Mouse (Mus musculus): ENCODE measurements around the gene Ambra1. TPM values are rescaled to one million over a fixed set of nuclear protein-coding genes. Genes with fewer than 3 reads are reported as not detected.

Ambra1 gene
- total RNA-seq, 1 experiment, result 27.0 TPM

- no peak overlapping the region for H3K27ac ChIP-seq (ENCODE audit: insufficient read depth, low read depth, low read length, poor library complexity, severe bottlenecking)
- no peak overlapping the region for H3K4me3 ChIP-seq (ENCODE audit: insufficient read depth in 1 of 2, low read depth in 1 of 2, low read length in 2 of 2, poor library complexity in 1 of 2, severe bottlenecking in 1 of 2)
- DNase-seq (ENCODE audit: low read depth, low spot score), result no peak
- TF ChIP-seq ZNF384 (IDR thresholded peaks at IDR 0.05; ENCODE audit: low read depth, low read length) (no peak), CHD2 (IDR thresholded peaks at IDR 0.05; ENCODE audit: low read depth, low read length) (no peak), MAFK (IDR thresholded peaks at IDR 0.05; ENCODE audit: insufficient read depth, low read depth, low read length) (no peak), ZC3H11A (IDR thresholded peaks at IDR 0.05; ENCODE audit: borderline replicate concordance, low read depth, low read length) (no peak), HCFC1 (IDR thresholded peaks at IDR 0.05; ENCODE audit: borderline replicate concordance, insufficient read depth, low read length) (no peak)
- no peaks in the 10 kb centered on the region for H3K9me3 ChIP-seq (ENCODE audit: control insufficient read depth, insufficient read depth, low read depth, low read length)
- H3K4me1 ChIP-seq (ENCODE audit: control insufficient read depth in 2 of 2, insufficient read depth in 2 of 2, low read length in 2 of 2, poor library complexity in 1 of 2), result 0 out of 4 replicates have a peak, but pooled peaks cover 2% of the 10 kb centered on the region in 2 experiments
- in situ Hi-C loops (cut with MboI; ENCODE audit: low sequenced_read_pairs in 2 of 2, unreplicated experiment in 2 of 2), result no loop called here
- H3K36me3 ChIP-seq (ENCODE audit: control insufficient read depth, insufficient read depth, low read length, poor library complexity, severe bottlenecking), result peaks cover 1% of the 10 kb centered on the region; the same call in 1 of the 2 replicates
- H3K9ac ChIP-seq (ENCODE audit: insufficient read depth, low read depth, low read length, poor library complexity, severe bottlenecking), result no peak overlapping the region
Observed at GRCm38 (mm10) chr2:91895401-91895800, 165.5 kb downstream of the Ambra1 start.

GRCm38 (mm10) chr2:91897968-91898367 lies 168.0 kb downstream of the Ambra1 start:
- no peak for DNase-seq (ENCODE audit: low read depth, low spot score)
- Histone ChIP-seq H3K9me3 (ENCODE audit: control insufficient read depth, insufficient read depth, low read depth, low read length) (no peaks in the 10 kb centered on the region), H3K9ac (ENCODE audit: insufficient read depth, low read depth, low read length, poor library complexity, severe bottlenecking) (no peak overlapping the region), H3K4me3 (ENCODE audit: insufficient read depth in 1 of 2, low read depth in 1 of 2, low read length in 2 of 2, poor library complexity in 1 of 2, severe bottlenecking in 1 of 2) (no peak overlapping the region), H3K36me3 (ENCODE audit: control insufficient read depth, insufficient read depth, low read length, poor library complexity, severe bottlenecking) (peaks cover 2% of the 10 kb centered on the region; the same call in 1 of the 2 replicates), H3K27ac (ENCODE audit: insufficient read depth, low read depth, low read length, poor library complexity, severe bottlenecking) (no peak overlapping the region), H3K4me1 (ENCODE audit: control insufficient read depth in 2 of 2, insufficient read depth in 2 of 2, low read length in 2 of 2, poor library complexity in 1 of 2) (0 out of 4 replicates have a peak, but pooled peaks cover 2% of the 10 kb centered on the region in 2 experiments)
- no peak for TF ChIP-seq HCFC1 (IDR thresholded peaks at IDR 0.05; ENCODE audit: borderline replicate concordance, insufficient read depth, low read length)
- TF ChIP-seq ZNF384 (IDR thresholded peaks at IDR 0.05; ENCODE audit: low read depth, low read length), result no peak
- no peak for TF ChIP-seq CHD2 (IDR thresholded peaks at IDR 0.05; ENCODE audit: low read depth, low read length)
- TF ChIP-seq MAFK (IDR thresholded peaks at IDR 0.05; ENCODE audit: insufficient read depth, low read depth, low read length), result no peak
- TF ChIP-seq ZC3H11A (IDR thresholded peaks at IDR 0.05; ENCODE audit: borderline replicate concordance, low read depth, low read length), result no peak
- in situ Hi-C loops (cut with MboI; ENCODE audit: low sequenced_read_pairs in 2 of 2, unreplicated experiment in 2 of 2), result no loop called here

GRCm38 (mm10) chr2:91899141-91899540 lies 169.2 kb downstream of the Ambra1 start:
- TF ChIP-seq CHD2 (IDR thresholded peaks at IDR 0.05; ENCODE audit: low read depth, low read length), result no peak
- in situ Hi-C loops (cut with MboI; ENCODE audit: low sequenced_read_pairs in 2 of 2, unreplicated experiment in 2 of 2), result no loop called here
- Histone ChIP-seq H3K9ac (ENCODE audit: insufficient read depth, low read depth, low read length, poor library complexity, severe bottlenecking) (no peak overlapping the region), H3K36me3 (ENCODE audit: control insufficient read depth, insufficient read depth, low read length, poor library complexity, severe bottlenecking) (peaks cover 2% of the 10 kb centered on the region; the same call in 1 of the 2 replicates), H3K4me3 (ENCODE audit: insufficient read depth in 1 of 2, low read depth in 1 of 2, low read length in 2 of 2, poor library complexity in 1 of 2, severe bottlenecking in 1 of 2) (no peak overlapping the region), H3K27ac (ENCODE audit: insufficient read depth, low read depth, low read length, poor library complexity, severe bottlenecking) (no peak overlapping the region), H3K4me1 (ENCODE audit: control insufficient read depth in 2 of 2, insufficient read depth in 2 of 2, low read length in 2 of 2, poor library complexity in 1 of 2) (0 out of 4 replicates have a peak, but pooled peaks cover 0 to 2% of the 10 kb centered on the region in 2 experiments), H3K9me3 (ENCODE audit: control insufficient read depth, insufficient read depth, low read depth, low read length) (no peaks in the 10 kb centered on the region)
- no peak for DNase-seq (ENCODE audit: low read depth, low spot score)

GRCm38 (mm10) chr2:91900431-91900830 lies 170.5 kb downstream of the Ambra1 start:
- Histone ChIP-seq H3K36me3 (ENCODE audit: control insufficient read depth, insufficient read depth, low read length, poor library complexity, severe bottlenecking) (peaks cover 2% of the 10 kb centered on the region; the same call in 1 of the 2 replicates), H3K9me3 (ENCODE audit: control insufficient read depth, insufficient read depth, low read depth, low read length) (no peaks in the 10 kb centered on the region), H3K4me3 (ENCODE audit: insufficient read depth in 1 of 2, low read depth in 1 of 2, low read length in 2 of 2, poor library complexity in 1 of 2, severe bottlenecking in 1 of 2) (no peak overlapping the region), H3K27ac (ENCODE audit: insufficient read depth, low read depth, low read length, poor library complexity, severe bottlenecking) (no peak overlapping the region), H3K9ac (ENCODE audit: insufficient read depth, low read depth, low read length, poor library complexity, severe bottlenecking) (no peak overlapping the region), H3K4me1 (ENCODE audit: control insufficient read depth in 2 of 2, insufficient read depth in 2 of 2, low read length in 2 of 2, poor library complexity in 1 of 2) (peaks cover 2% of the 10 kb centered on the region in 2 experiments; a peak in 2 of 4 replicates)
- TF ChIP-seq MAFK (IDR thresholded peaks at IDR 0.05; ENCODE audit: insufficient read depth, low read depth, low read length) (no peak), HCFC1 (IDR thresholded peaks at IDR 0.05; ENCODE audit: borderline replicate concordance, insufficient read depth, low read length) (no peak), ZNF384 (IDR thresholded peaks at IDR 0.05; ENCODE audit: low read depth, low read length) (no peak), CHD2 (IDR thresholded peaks at IDR 0.05; ENCODE audit: low read depth, low read length) (no peak), ZC3H11A (IDR thresholded peaks at IDR 0.05; ENCODE audit: borderline replicate concordance, low read depth, low read length) (no peak)
- no peak for DNase-seq (ENCODE audit: low read depth, low spot score)
- in situ Hi-C loops (cut with MboI; ENCODE audit: low sequenced_read_pairs in 2 of 2, unreplicated experiment in 2 of 2), result no loop called here

- Histone ChIP-seq H3K36me3 (ENCODE audit: control insufficient read depth, insufficient read depth, low read length, poor library complexity, severe bottlenecking) (peaks cover 8% of the 10 kb centered on the region; the same call in 1 of the 2 replicates), H3K9ac (ENCODE audit: insufficient read depth, low read depth, low read length, poor library complexity, severe bottlenecking) (no peak overlapping the region), H3K4me3 (ENCODE audit: insufficient read depth in 1 of 2, low read depth in 1 of 2, low read length in 2 of 2, poor library complexity in 1 of 2, severe bottlenecking in 1 of 2) (no peak overlapping the region), H3K4me1 (ENCODE audit: control insufficient read depth in 2 of 2, insufficient read depth in 2 of 2, low read length in 2 of 2, poor library complexity in 1 of 2) (peaks cover 2% of the 10 kb centered on the region in 2 experiments; a peak in 2 of 4 replicates), H3K9me3 (ENCODE audit: control insufficient read depth, insufficient read depth, low read depth, low read length) (no peaks in the 10 kb centered on the region), H3K27ac (ENCODE audit: insufficient read depth, low read depth, low read length, poor library complexity, severe bottlenecking) (no peak overlapping the region)
- no peak for DNase-seq (ENCODE audit: low read depth, low spot score)
- in situ Hi-C loops (cut with MboI; ENCODE audit: low sequenced_read_pairs in 2 of 2, unreplicated experiment in 2 of 2), result no loop called here
- no peak for TF ChIP-seq MAFK (IDR thresholded peaks at IDR 0.05; ENCODE audit: insufficient read depth, low read depth, low read length)
- no peak for TF ChIP-seq ZC3H11A (IDR thresholded peaks at IDR 0.05; ENCODE audit: borderline replicate concordance, low read depth, low read length)
- TF ChIP-seq ZNF384 (IDR thresholded peaks at IDR 0.05; ENCODE audit: low read depth, low read length), result no peak
- TF ChIP-seq HCFC1 (IDR thresholded peaks at IDR 0.05; ENCODE audit: borderline replicate concordance, insufficient read depth, low read length), result no peak
- TF ChIP-seq CHD2 (IDR thresholded peaks at IDR 0.05; ENCODE audit: low read depth, low read length), result no peak
Observed at GRCm38 (mm10) chr2:91902336-91902735, 172.4 kb downstream of the Ambra1 start.

Measured in ES-E14 (cell line).